11 mouse cellular contexts compared by ENCODE assay signal in genomic region chr16:94179341-94180121, GRCm38 (mm10).
DNase-seq lines count a peak whose midpoint lies in the region; ATAC-seq and TF ChIP-seq lines count a peak whose summit lies in the region.
"Had no signal": no experiment of that assay in that cellular context is flagged by ENCODE, and none has a peak within 500 bp of the region (broad histone marks: within the 10 kb centered on the region; RNA-seq: fewer than 3 reads in every experiment).

No protein-coding gene starts in this region.

- H3K4me1 ChIP-seq in embryonic facial prominence, embryonic 14.5 days (ENCODE audit: control insufficient read depth, insufficient read depth, low read length): peaks cover 12% of the 10 kb centered on the region; the same call in 1 of the 2 replicates
- peaks cover 19% of the 10 kb centered on the region for H3K4me1 ChIP-seq in hindbrain, embryonic 15.5 days (replicated peaks)
- no peaks in the 10 kb centered on the region for H3K4me1 ChIP-seq in midbrain, postnatal 0 days (ENCODE audit: insufficient read depth, low read length)
- H3K4me1 ChIP-seq: lung, embryonic 15.5 days had no signal

- DNase-seq in embryo, embryonic 10 days (ENCODE audit: low spot score): peak; percentile 72
- peak; percentile 57 for DNase-seq in embryonic facial prominence, embryonic 14.5 days (ENCODE audit: low spot score)
- no peak for DNase-seq in midbrain, postnatal 0 days (ENCODE audit: low spot score)
- DNase-seq in frontal cortex, postnatal 36 days (ENCODE audit: low spot score in 2 of 2): no peak
- no peak for DNase-seq in testis, postnatal 10 days (ENCODE audit: low spot score)
- DNase-seq in kidney, postnatal 10 days: no peak
- DNase-seq: cerebellum, adult 18-20 months; kidney, adult 8-10 months had no signal

- peak overlapping the region; percentile 21 for H3K4me2 ChIP-seq in embryonic facial prominence, embryonic 14.5 days (ENCODE audit: low read depth, low read length)
- peak overlapping the region; percentile 31 for H3K4me2 ChIP-seq in hindbrain, embryonic 15.5 days
- peak overlapping the region; percentile 35 for H3K4me2 ChIP-seq in midbrain, postnatal 0 days (ENCODE audit: low read depth, low read length, poor library complexity, severe bottlenecking)
- H3K4me2 ChIP-seq: lung, embryonic 15.5 days had no signal

- peaks cover 26% of the 10 kb centered on the region for H3K27me3 ChIP-seq in embryonic facial prominence, embryonic 14.5 days (replicated peaks; ENCODE audit: control insufficient read depth, insufficient read depth, low read length)
- peaks cover 26% of the 10 kb centered on the region for H3K27me3 ChIP-seq in hindbrain, embryonic 15.5 days
- H3K27me3 ChIP-seq in midbrain, postnatal 0 days (ENCODE audit: insufficient read depth, low read length): peaks cover 34% of the 10 kb centered on the region

- H3K9ac ChIP-seq in embryonic facial prominence, embryonic 14.5 days (ENCODE audit: low read depth, low read length): no peak overlapping the region
- H3K9ac ChIP-seq in hindbrain, embryonic 15.5 days: no peak overlapping the region
- H3K9ac ChIP-seq in midbrain, postnatal 0 days (replicated peaks; ENCODE audit: low read length, poor library complexity, severe bottlenecking): 0 out of 2 replicates have a peak overlapping the region, but pooled peaks have one; percentile 13
- H3K9ac ChIP-seq: lung, embryonic 15.5 days had no signal

- H3K9me3 ChIP-seq in embryonic facial prominence, embryonic 14.5 days (ENCODE audit: control insufficient read depth, low read length): no peaks in the 10 kb centered on the region
- no peaks in the 10 kb centered on the region for H3K9me3 ChIP-seq in hindbrain, embryonic 15.5 days
- H3K9me3 ChIP-seq in midbrain, postnatal 0 days (ENCODE audit: low read length): no peaks in the 10 kb centered on the region
- H3K9me3 ChIP-seq: lung, embryonic 15.5 days had no signal

- 13% methylated on average over 25 of the region's 25 CpGs for WGBS in embryonic facial prominence, embryonic 14.5 days
- WGBS in hindbrain, embryonic 15.5 days: 10% methylated on average over 25 of the region's 25 CpGs
- 15% methylated on average over 25 of the region's 25 CpGs for WGBS in midbrain, postnatal 0 days

- H3K36me3 ChIP-seq in embryonic facial prominence, embryonic 14.5 days (ENCODE audit: control insufficient read depth, insufficient read depth, low read length): no peaks in the 10 kb centered on the region
- no peaks in the 10 kb centered on the region for H3K36me3 ChIP-seq in hindbrain, embryonic 15.5 days
- no peaks in the 10 kb centered on the region for H3K36me3 ChIP-seq in midbrain, postnatal 0 days (ENCODE audit: insufficient read depth, low read length)
- H3K36me3 ChIP-seq: lung, embryonic 15.5 days had no signal

- ATAC-seq in embryonic facial prominence, embryonic 14.5 days (ENCODE audit: low read depth): peak; percentile 60
- ATAC-seq in hindbrain, embryonic 15.5 days (ENCODE audit: low FRiP score, low read depth): peak; percentile 42; the same call in 1 of the 2 replicates
- 0 out of 2 replicates have a peak, but pooled peaks have one; percentile 53 for ATAC-seq in midbrain, postnatal 0 days (ENCODE audit: low FRiP score)
- ATAC-seq in megakaryocyte-erythroid progenitor cell, adult 5-6 weeks (replicated peaks; ENCODE audit: low FRiP score, low TSS enrichment, poor library complexity, severe bottlenecking): no peak

- H3K4me3 ChIP-seq in embryonic facial prominence, embryonic 14.5 days (ENCODE audit: low read depth, low read length): no peak overlapping the region
- H3K4me3 ChIP-seq in hindbrain, embryonic 15.5 days: no peak overlapping the region
- no peak overlapping the region for H3K4me3 ChIP-seq in midbrain, postnatal 0 days (ENCODE audit: low read depth, low read length)
- H3K4me3 ChIP-seq: lung, embryonic 15.5 days had no signal

- H3K27ac ChIP-seq in embryonic facial prominence, embryonic 14.5 days (replicated peaks; ENCODE audit: low read depth, low read length): no peak overlapping the region
- 0 out of 2 replicates have a peak overlapping the region, but pooled peaks have one; percentile 23 for H3K27ac ChIP-seq in hindbrain, embryonic 15.5 days (replicated peaks)
- H3K27ac ChIP-seq in midbrain, postnatal 0 days (ENCODE audit: low read depth, low read length): no peak overlapping the region
- H3K27ac ChIP-seq: lung, embryonic 15.5 days had no signal

- TF ChIP-seq CTCF in midbrain, postnatal 0 days (IDR thresholded peaks at IDR 0.05): no peak

Comparison
In these comparisons a context has a peak if more than half of its experiments do, and no peak if none do; other contexts are left out.
1. DNase-seq: peak in embryo, embryonic 10 days (single experiment) and embryonic facial prominence, embryonic 14.5 days (single experiment); none in midbrain, postnatal 0 days (single experiment), frontal cortex, postnatal 36 days (0 of 2), testis, postnatal 10 days (single experiment) and kidney, postnatal 10 days (single experiment).
2. Peak in every context shown above with its lines, with median percentiles within 50 percentile points of each other: H3K4me2 ChIP-seq.